Mouse (Mus musculus): ENCODE data around the gene Tcf3. TPM values are rescaled to one million over a fixed set of nuclear protein-coding genes. Genes with fewer than 3 reads are reported as not detected.

The Tcf3 gene
- polyA plus RNA-seq, 1 experiment from 2014 or later = 41.9 TPM

DNA sequence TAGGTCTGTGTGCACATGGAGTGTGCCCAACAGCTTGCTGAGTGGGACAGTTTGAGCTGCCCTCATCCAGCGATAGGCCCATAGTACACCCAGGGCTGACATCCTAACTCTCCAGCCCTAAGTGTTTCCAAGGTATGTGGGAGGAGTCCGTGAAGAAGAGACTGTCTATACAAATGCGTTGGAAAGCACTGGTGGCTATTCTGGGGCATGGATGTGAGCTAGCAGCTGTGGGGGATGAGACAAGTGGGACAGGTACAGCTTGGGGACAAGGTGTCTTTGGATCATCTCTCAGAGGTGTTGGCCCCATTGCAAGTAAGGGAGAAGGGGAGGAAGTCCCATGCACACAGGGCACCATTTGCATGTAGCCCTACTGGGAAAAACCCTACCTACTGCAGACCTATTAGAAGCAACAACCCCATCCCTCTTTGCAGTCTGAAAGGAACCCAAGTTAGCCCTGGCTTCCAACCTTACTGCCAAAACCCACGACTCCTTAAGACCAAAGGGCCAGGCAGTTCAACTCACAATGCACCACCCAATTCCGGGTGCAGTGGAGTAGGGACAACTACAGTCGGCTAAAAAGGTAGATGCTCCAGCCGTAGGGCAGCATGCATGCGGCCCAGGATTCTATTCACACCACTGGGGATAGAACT, 35.8 kb downstream of the Tcf3 start:
- WGBS = 49% methylated on average over 8 of the region's 8 CpGs
- peak overlapping the region; percentile 37; the same call in 1 of the 2 replicates for H3K27ac ChIP-seq (ENCODE audit: low read length)
- H3K4me2 ChIP-seq (ENCODE audit: low read depth, low read length) = peak overlapping the region; percentile 90
- no peaks in the 10 kb centered on the region for H3K27me3 ChIP-seq (ENCODE audit: control insufficient read depth, insufficient read depth, low read length)
- H3K4me3 ChIP-seq (ENCODE audit: low read length) = peak overlapping the region; percentile 81
- no peaks in the 10 kb centered on the region for H3K9me3 ChIP-seq (replicated peaks; ENCODE audit: control insufficient read depth, low read length)
- no peak for ATAC-seq (replicated peaks; ENCODE audit: extremely low read depth, insufficient read depth, low FRiP score)
- peaks cover 38% of the 10 kb centered on the region for H3K36me3 ChIP-seq (ENCODE audit: control insufficient read depth, insufficient read depth)
- H3K9ac ChIP-seq (ENCODE audit: low read length) = peak overlapping the region; percentile 96
- H3K4me1 ChIP-seq (ENCODE audit: control insufficient read depth, insufficient read depth, low read length) = peaks cover 25% of the 10 kb centered on the region

DNA sequence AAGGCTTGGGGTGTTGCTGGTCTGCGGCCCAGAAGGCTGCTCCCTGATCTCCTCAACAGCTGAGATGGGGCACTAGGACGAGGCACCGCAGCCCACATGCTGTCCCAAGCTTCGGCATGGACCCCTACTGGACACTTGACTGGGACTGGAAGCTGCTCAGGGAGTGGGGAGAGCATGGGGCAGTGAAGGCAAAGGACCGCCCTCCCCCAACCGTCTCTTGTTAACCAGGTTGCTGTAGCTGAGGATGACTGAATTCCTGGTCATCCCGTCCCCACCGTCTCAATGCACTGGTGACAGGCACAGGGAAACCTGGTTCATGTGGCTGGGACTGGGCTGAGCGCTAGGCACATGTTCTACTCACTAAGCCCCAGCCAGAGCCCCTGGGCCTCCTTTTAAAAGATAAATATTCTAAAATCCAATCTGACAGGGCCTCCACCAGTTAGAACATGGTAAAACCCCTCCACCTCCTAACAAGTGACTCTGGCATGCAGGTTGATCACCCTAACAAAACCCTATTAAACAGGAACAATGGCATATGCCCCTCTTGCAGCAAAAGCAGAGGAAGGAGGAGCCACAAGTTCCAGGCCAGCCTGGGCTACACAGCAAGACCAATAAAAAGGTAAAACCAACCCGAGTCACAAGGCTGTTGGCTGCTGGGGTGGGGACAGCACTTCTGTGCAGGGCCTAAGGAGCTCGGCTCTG, 36.5 kb downstream of the Tcf3 start:
- WGBS = 81% methylated on average over 11 of the region's 11 CpGs
- H3K4me3 ChIP-seq (ENCODE audit: low read length) = 0 out of 2 replicates have a peak overlapping the region, but pooled peaks have one; percentile 1
- peak overlapping the region; percentile 90 for H3K4me2 ChIP-seq (ENCODE audit: low read depth, low read length)

GRCm38 (mm10) chr10:80395025-80395627, 38.3 kb downstream of the Tcf3 start:
- no peak for ATAC-seq (replicated peaks; ENCODE audit: extremely low read depth, insufficient read depth, low FRiP score)
- no peak overlapping the region for H3K27ac ChIP-seq (ENCODE audit: low read length)
- no peaks in the 10 kb centered on the region for H3K9me3 ChIP-seq (replicated peaks; ENCODE audit: control insufficient read depth, low read length)
- whole genome bisulfite sequencing = 93% methylated on average over 35 of the region's 35 CpGs
- peaks cover 42% of the 10 kb centered on the region for H3K36me3 ChIP-seq (ENCODE audit: control insufficient read depth, insufficient read depth)
- no peak overlapping the region for H3K4me2 ChIP-seq (ENCODE audit: low read depth, low read length)
- H3K4me3 ChIP-seq (ENCODE audit: low read length) = no peak overlapping the region
- H3K9ac ChIP-seq (ENCODE audit: low read length) = no peak overlapping the region
- H3K4me1 ChIP-seq (ENCODE audit: control insufficient read depth, insufficient read depth, low read length) = peaks cover 17% of the 10 kb centered on the region
- H3K27me3 ChIP-seq (ENCODE audit: control insufficient read depth, insufficient read depth, low read length) = no peaks in the 10 kb centered on the region

More for the DNA sequence above, 36.5 kb downstream of the Tcf3 start:
- no peaks in the 10 kb centered on the region for H3K27me3 ChIP-seq (ENCODE audit: control insufficient read depth, insufficient read depth, low read length)
- H3K9ac ChIP-seq (ENCODE audit: low read length) = peak overlapping the region; percentile 96; the same call in 1 of the 2 replicates
- no peak for ATAC-seq (replicated peaks; ENCODE audit: extremely low read depth, insufficient read depth, low FRiP score)
- H3K9me3 ChIP-seq (replicated peaks; ENCODE audit: control insufficient read depth, low read length) = no peaks in the 10 kb centered on the region
- peaks cover 25% of the 10 kb centered on the region for H3K4me1 ChIP-seq (ENCODE audit: control insufficient read depth, insufficient read depth, low read length)
- peaks cover 39% of the 10 kb centered on the region for H3K36me3 ChIP-seq (ENCODE audit: control insufficient read depth, insufficient read depth)
- no peak overlapping the region for H3K27ac ChIP-seq (ENCODE audit: low read length)

DNA sequence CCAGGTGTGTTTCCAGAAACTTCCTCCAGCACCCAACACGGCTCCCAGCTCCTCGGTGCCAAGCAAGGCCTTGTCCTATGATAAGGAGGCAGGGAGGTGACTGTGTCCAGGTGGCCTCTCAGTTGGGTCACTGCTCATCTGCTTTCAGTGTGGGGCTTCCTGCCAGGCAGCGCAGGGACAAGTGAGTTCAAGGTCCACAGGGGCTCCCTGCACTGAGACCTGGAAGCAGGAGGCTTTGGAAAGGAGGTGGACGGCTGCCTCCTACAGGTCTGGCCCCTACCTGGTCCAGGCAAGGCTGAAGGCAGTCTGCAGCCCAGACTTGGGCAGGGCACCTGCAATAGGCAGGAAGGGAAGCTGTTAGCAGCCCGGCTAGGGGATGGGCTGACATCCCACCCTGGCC, 40.8 kb downstream of the Tcf3 start:
- Histone ChIP-seq H3K4me3 (ENCODE audit: low read length) (no peak overlapping the region), H3K9ac (ENCODE audit: low read length) (no peak overlapping the region), H3K9me3 (replicated peaks; ENCODE audit: control insufficient read depth, low read length) (no peaks in the 10 kb centered on the region), H3K4me1 (ENCODE audit: control insufficient read depth, insufficient read depth, low read length) (peaks cover 14% of the 10 kb centered on the region), H3K36me3 (ENCODE audit: control insufficient read depth, insufficient read depth) (peaks cover 42% of the 10 kb centered on the region), H3K27ac (ENCODE audit: low read length) (no peak overlapping the region), H3K27me3 (ENCODE audit: control insufficient read depth, insufficient read depth, low read length) (no peaks in the 10 kb centered on the region), H3K4me2 (ENCODE audit: low read depth, low read length) (no peak overlapping the region)
- 89% methylated on average over 5 of the region's 5 CpGs for WGBS
- no peak for ATAC-seq (replicated peaks; ENCODE audit: extremely low read depth, insufficient read depth, low FRiP score)

GRCm38 (mm10) chr10:80390697-80391096, 42.8 kb downstream of the Tcf3 start:
- H3K4me3 ChIP-seq (ENCODE audit: low read length) = no peak overlapping the region
- no peaks in the 10 kb centered on the region for H3K27me3 ChIP-seq (ENCODE audit: control insufficient read depth, insufficient read depth, low read length)
- no peak overlapping the region for H3K27ac ChIP-seq (ENCODE audit: low read length)
- WGBS = 84% methylated on average over 9 of the region's 9 CpGs
- H3K36me3 ChIP-seq (ENCODE audit: control insufficient read depth, insufficient read depth) = peaks cover 42% of the 10 kb centered on the region
- ATAC-seq (replicated peaks; ENCODE audit: extremely low read depth, insufficient read depth, low FRiP score) = no peak
- no peak overlapping the region for H3K9ac ChIP-seq (ENCODE audit: low read length)
- H3K9me3 ChIP-seq (replicated peaks; ENCODE audit: control insufficient read depth, low read length) = no peaks in the 10 kb centered on the region
- peaks cover 5% of the 10 kb centered on the region for H3K4me1 ChIP-seq (ENCODE audit: control insufficient read depth, insufficient read depth, low read length)
- no peak overlapping the region for H3K4me2 ChIP-seq (ENCODE audit: low read depth, low read length)

GRCm38 (mm10) chr10:80389185-80389708, 44.2 kb downstream of the Tcf3 start:
- H3K4me2 ChIP-seq (ENCODE audit: low read depth, low read length) = no peak overlapping the region
- no peaks in the 10 kb centered on the region for H3K9me3 ChIP-seq (replicated peaks; ENCODE audit: control insufficient read depth, low read length)
- whole genome bisulfite sequencing = 63% methylated on average over 4 of the region's 4 CpGs
- no peak overlapping the region for H3K27ac ChIP-seq (ENCODE audit: low read length)
- no peaks in the 10 kb centered on the region for H3K27me3 ChIP-seq (ENCODE audit: control insufficient read depth, insufficient read depth, low read length)
- H3K36me3 ChIP-seq (ENCODE audit: control insufficient read depth, insufficient read depth) = peaks cover 33% of the 10 kb centered on the region
- H3K4me3 ChIP-seq (ENCODE audit: low read length) = no peak overlapping the region
- H3K9ac ChIP-seq (ENCODE audit: low read length) = no peak overlapping the region
- no peak for ATAC-seq (replicated peaks; ENCODE audit: extremely low read depth, insufficient read depth, low FRiP score)
- H3K4me1 ChIP-seq (ENCODE audit: control insufficient read depth, insufficient read depth, low read length) = peaks cover 19% of the 10 kb centered on the region

DNA sequence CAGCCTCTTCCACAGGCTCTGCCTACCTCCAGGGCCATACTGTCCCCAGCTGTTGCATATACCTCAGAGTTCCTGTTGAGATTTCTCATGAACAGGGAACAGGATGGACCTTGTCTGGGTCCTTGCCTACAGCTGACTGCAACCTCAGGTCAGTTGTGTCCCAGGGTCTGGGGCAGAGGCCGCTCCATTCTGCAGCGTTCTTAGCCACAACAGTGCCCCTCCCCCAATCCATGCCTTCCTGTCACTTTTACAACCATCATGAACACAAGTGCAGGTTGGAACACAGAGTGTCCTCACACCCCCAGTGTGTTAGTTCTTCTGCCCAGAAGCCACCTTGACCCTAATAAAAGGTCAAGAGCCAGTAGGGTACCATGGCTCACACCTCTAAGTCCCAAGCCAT, 44.7 kb downstream of the Tcf3 start:
- no peak overlapping the region for H3K9ac ChIP-seq (ENCODE audit: low read length)
- no peak overlapping the region for H3K4me3 ChIP-seq (ENCODE audit: low read length)
- peaks cover 28% of the 10 kb centered on the region for H3K36me3 ChIP-seq (ENCODE audit: control insufficient read depth, insufficient read depth)
- no peaks in the 10 kb centered on the region for H3K9me3 ChIP-seq (replicated peaks; ENCODE audit: control insufficient read depth, low read length)
- peaks cover 22% of the 10 kb centered on the region for H3K4me1 ChIP-seq (ENCODE audit: control insufficient read depth, insufficient read depth, low read length)
- 38% methylated on average over 2 of the region's 2 CpGs for WGBS
- H3K27me3 ChIP-seq (ENCODE audit: control insufficient read depth, insufficient read depth, low read length) = no peaks in the 10 kb centered on the region
- ATAC-seq (replicated peaks; ENCODE audit: extremely low read depth, insufficient read depth, low FRiP score) = no peak
- H3K4me2 ChIP-seq (ENCODE audit: low read depth, low read length) = no peak overlapping the region
- no peak overlapping the region for H3K27ac ChIP-seq (ENCODE audit: low read length)

- peak within 1 kb of the TSS; percentile 75 for H3K4me3 ChIP-seq (ENCODE audit: low read length)
- no peaks in the 10 kb centered on the region for H3K27me3 ChIP-seq (ENCODE audit: control insufficient read depth, insufficient read depth, low read length)
- peak; percentile 77 for ATAC-seq (replicated peaks; ENCODE audit: extremely low read depth, insufficient read depth, low FRiP score)
- H3K36me3 ChIP-seq (ENCODE audit: control insufficient read depth, insufficient read depth) = peaks cover 23% of the 10 kb centered on the region
- WGBS = 0% methylated on average over 19 of the region's 61 CpGs
- no peaks in the 10 kb centered on the region for H3K9me3 ChIP-seq (replicated peaks; ENCODE audit: control insufficient read depth, low read length)
- H3K4me1 ChIP-seq (ENCODE audit: control insufficient read depth, insufficient read depth, low read length) = peaks cover 22% of the 10 kb centered on the region
- H3K9ac ChIP-seq (ENCODE audit: low read length) = peak within 1 kb of the TSS; percentile 87
- peak within 1 kb of the TSS; percentile 75 for H3K27ac ChIP-seq (ENCODE audit: low read length)
- peak within 1 kb of the TSS; percentile 98 for H3K4me2 ChIP-seq (ENCODE audit: low read depth, low read length)
Observed at GRCm38 (mm10) chr10:80387522-80387959, 45.9 kb downstream of the Tcf3 start, which contains the start of gene Mex3d. Mex3d (minus strand) TSS chr10:80387659.
